In genomic region chr3:105959999-105960398, GRCm38 (mm10) we compare ENCODE assay signal across 8 mouse cellular contexts. TPM values are rescaled to one million over a fixed set of nuclear protein-coding genes. Genes with fewer than 3 reads are reported as not detected.
DNase-seq lines count a peak whose midpoint lies in the region; ATAC-seq and TF ChIP-seq lines count a peak whose summit lies in the region.

Gene Atp5f1, minus strand, starts transcription at chr3:105960099.

- H3K4me2 ChIP-seq in midbrain, embryonic 12.5 days (replicated peaks) = peak within 1 kb of the TSS; percentile 88

- H3K9me3 ChIP-seq in midbrain, embryonic 12.5 days = no peaks in the 10 kb centered on the region

- H3K27me3 ChIP-seq in midbrain, embryonic 12.5 days = no peaks in the 10 kb centered on the region

- 2% methylated on average over 6 of the region's 6 CpGs for WGBS in large intestine, adult 2 months
- WGBS in midbrain, embryonic 12.5 days = 9% methylated on average over 6 of the region's 6 CpGs

- peak within 1 kb of the TSS; percentile 93 for H3K9ac ChIP-seq in midbrain, embryonic 12.5 days (replicated peaks)

- peak within 1 kb of the TSS; percentile 91 for H3K4me3 ChIP-seq in layer of hippocampus, adult 2 months
- H3K4me3 ChIP-seq in bone marrow macrophage, adult 2 months (ENCODE audit: insufficient read depth, low read length) = peak within 1 kb of the TSS; percentile 100
- H3K4me3 ChIP-seq in midbrain, embryonic 12.5 days = peak within 1 kb of the TSS; percentile 76

- no peak for DNase-seq in layer of hippocampus, adult 2 months (ENCODE audit: low spot score in 2 of 2)
- no peak for DNase-seq in layer of hippocampus, adult 11-12 months (ENCODE audit: low spot score)
- no peak for DNase-seq in gonadal fat pad, adult 2 months (ENCODE audit: low read depth)
- DNase-seq in large intestine, adult 2 months (ENCODE audit: low read depth, low spot score) = no peak
- no peak for DNase-seq in Muller cell, postnatal 12 days (ENCODE audit: inconsistent ontology term)
- no peak for DNase-seq in embryo, embryonic 11 days

- H3K4me1 ChIP-seq in bone marrow macrophage, adult 2 months (ENCODE audit: control insufficient read depth, insufficient read depth, low read length) = peaks cover 12% of the 10 kb centered on the region
- H3K4me1 ChIP-seq in midbrain, embryonic 12.5 days = peaks cover 22% of the 10 kb centered on the region

- no peak for TF ChIP-seq CTCF in layer of hippocampus, adult 2 months (conservative IDR thresholded peaks at IDR 0.05)
- TF ChIP-seq CTCF in bone marrow macrophage, adult 2 months (IDR thresholded peaks at IDR 0.05; ENCODE audit: low read depth, low read length) = no peak

- peak within 1 kb of the TSS; percentile 100 for H3K27ac ChIP-seq in layer of hippocampus, adult 2 months
- H3K27ac ChIP-seq in bone marrow macrophage, adult 2 months (ENCODE audit: insufficient read depth, low read depth, low read length) = peak within 1 kb of the TSS; percentile 89
- H3K27ac ChIP-seq in midbrain, embryonic 12.5 days (replicated peaks) = peak within 1 kb of the TSS; percentile 88

- no peak for TF ChIP-seq POLR2A in bone marrow macrophage, adult 2 months (IDR thresholded peaks at IDR 0.05; ENCODE audit: borderline replicate concordance, low read depth, low read length)

- peaks cover 50% of the 10 kb centered on the region for H3K36me3 ChIP-seq in midbrain, embryonic 12.5 days

- no peak for ATAC-seq in midbrain, embryonic 12.5 days (ENCODE audit: low FRiP score, low read depth)

RNA-seq across cellular contexts. Expression of gene Atp5f1, which starts in this region (rescaled TPM):
- 100 to 1,000 TPM; 250 to 262 TPM for total RNA-seq in layer of hippocampus, adult 2 months (2021)
- polyA plus RNA-seq in bone marrow macrophage, adult 2 months (2012; ENCODE audit: insufficient read depth, insufficient read length, missing spikeins) = 323 and 358 TPM in 2 replicates
- polyA plus RNA-seq in gonadal fat pad, adult 2 months (2012; rRNA removed) = 112 and 124 TPM in 2 replicates
- 176 and 185 TPM in 2 replicates for polyA plus RNA-seq in large intestine, adult 2 months (2012; rRNA removed)
- polyA plus RNA-seq in midbrain, embryonic 12.5 days (2016; fragmentation: Nextera tagmentation; extraction: Ambion mirVana) = 477 and 483 TPM in 2 replicates
